31 mouse cellular contexts compared by ENCODE assay signal in the genomic region with DNA sequence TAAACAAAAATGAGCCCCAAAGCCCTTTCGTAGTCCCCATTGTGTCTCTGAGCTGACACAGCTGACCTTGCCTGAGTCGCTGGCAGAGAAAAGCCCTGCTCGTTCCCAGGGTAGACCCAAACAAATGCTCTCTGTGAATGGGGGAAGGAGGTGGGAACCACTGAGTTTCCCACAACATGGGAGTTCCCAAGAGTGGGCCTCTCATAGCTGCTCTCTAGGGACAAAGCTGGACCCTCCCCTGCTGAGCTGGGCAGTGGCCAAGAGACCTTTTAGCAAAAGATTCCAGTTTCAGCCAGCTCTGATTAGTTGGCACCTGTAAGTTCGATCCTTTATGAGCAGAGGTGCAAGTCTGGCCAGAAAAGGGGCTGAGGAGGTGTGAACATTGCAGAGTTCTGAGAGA. TPM values are rescaled to one million over a fixed set of nuclear protein-coding genes. Genes with fewer than 3 reads are reported as not detected.
A peak's percentile ranks its signal among the peaks of the same experiment; 100 is the strongest.
DNase-seq lines count a peak whose midpoint lies in the region; ATAC-seq and TF ChIP-seq lines count a peak whose summit lies in the region.
"Had no signal": no experiment of that assay in that cellular context is flagged by ENCODE, and none has a peak within 500 bp of the region (broad histone marks: within the 10 kb centered on the region; RNA-seq: fewer than 3 reads in every experiment).

No protein-coding gene starts in this region.

- peaks cover 12% of the 10 kb centered on the region; the same call in 1 of the 2 replicates for H3K27me3 ChIP-seq in hindbrain, embryonic 10.5 days (ENCODE audit: insufficient read depth, poor library complexity, severe bottlenecking)
- no peaks in the 10 kb centered on the region for H3K27me3 ChIP-seq in hindbrain, embryonic 11.5 days (ENCODE audit: control insufficient read depth, insufficient read depth, low read length)
- H3K27me3 ChIP-seq in lung, embryonic 14.5 days (ENCODE audit: insufficient read depth, low read length) = no peaks in the 10 kb centered on the region
- no peaks in the 10 kb centered on the region for H3K27me3 ChIP-seq in midbrain, postnatal 0 days (ENCODE audit: insufficient read depth, low read length)
- no peaks in the 10 kb centered on the region for H3K27me3 ChIP-seq in midbrain, embryonic 16.5 days (ENCODE audit: control insufficient read depth, insufficient read depth, low read depth, low read length)
- no peaks in the 10 kb centered on the region for H3K27me3 ChIP-seq in forebrain, postnatal 0 days (ENCODE audit: insufficient read depth, low read length)
- H3K27me3 ChIP-seq in heart, embryonic 11.5 days (ENCODE audit: control insufficient read depth, insufficient read depth, low read length) = peaks cover 7% of the 10 kb centered on the region; the same call in 1 of the 2 replicates
- H3K27me3 ChIP-seq: embryonic facial prominence, embryonic 15.5 days; limb, embryonic 15.5 days; stomach, embryonic 15.5 days had no signal

- no peak overlapping the region for H3K9ac ChIP-seq in hindbrain, embryonic 11.5 days (ENCODE audit: low read depth, low read length)
- no peak overlapping the region for H3K9ac ChIP-seq in lung, embryonic 14.5 days
- H3K9ac ChIP-seq in midbrain, postnatal 0 days (replicated peaks; ENCODE audit: low read length, poor library complexity, severe bottlenecking) = no peak overlapping the region
- H3K9ac ChIP-seq in midbrain, embryonic 16.5 days (ENCODE audit: low read depth, low read length) = no peak overlapping the region
- H3K9ac ChIP-seq in forebrain, postnatal 0 days = no peak overlapping the region
- H3K9ac ChIP-seq in heart, embryonic 11.5 days (ENCODE audit: low read depth, low read length) = no peak overlapping the region
- H3K9ac ChIP-seq: embryonic facial prominence, embryonic 15.5 days; heart, embryonic 13.5 days; limb, embryonic 15.5 days; liver, embryonic 13.5 days; stomach, embryonic 15.5 days had no signal

- WGBS in hindbrain, embryonic 10.5 days = 31% methylated on average over 4 of the region's 4 CpGs
- 34% methylated on average over 4 of the region's 4 CpGs for WGBS in hindbrain, embryonic 11.5 days
- WGBS in lung, embryonic 14.5 days = 30% methylated on average over 4 of the region's 4 CpGs
- 35% methylated on average over 4 of the region's 4 CpGs for WGBS in midbrain, postnatal 0 days
- 30% methylated on average over 4 of the region's 4 CpGs for WGBS in midbrain, embryonic 16.5 days
- WGBS in forebrain, postnatal 0 days = 14% methylated on average over 4 of the region's 4 CpGs
- WGBS in heart, embryonic 11.5 days (ENCODE audit: insufficient replicate concordance) = 59% methylated on average over 4 of the region's 4 CpGs

- no peak overlapping the region for H3K4me3 ChIP-seq in hindbrain, embryonic 10.5 days
- no peak overlapping the region for H3K4me3 ChIP-seq in hindbrain, embryonic 11.5 days (ENCODE audit: low read depth, low read length)
- no peak overlapping the region for H3K4me3 ChIP-seq in lung, embryonic 14.5 days (ENCODE audit: low read depth, low read length)
- H3K4me3 ChIP-seq in midbrain, postnatal 0 days (ENCODE audit: low read depth, low read length) = no peak overlapping the region
- H3K4me3 ChIP-seq in midbrain, embryonic 16.5 days (ENCODE audit: low read depth, low read length) = no peak overlapping the region
- H3K4me3 ChIP-seq in forebrain, postnatal 0 days (ENCODE audit: low read depth, low read length) = no peak overlapping the region
- H3K4me3 ChIP-seq in heart, embryonic 11.5 days (ENCODE audit: low read depth, low read length) = no peak overlapping the region
- H3K4me3 ChIP-seq: embryonic facial prominence, embryonic 15.5 days; heart, embryonic 13.5 days; limb, embryonic 10.5 days; limb, embryonic 15.5 days; liver, embryonic 13.5 days; stomach, embryonic 15.5 days had no signal

- H3K27ac ChIP-seq in hindbrain, embryonic 10.5 days = peak overlapping the region; percentile 50
- H3K27ac ChIP-seq in hindbrain, embryonic 11.5 days (ENCODE audit: low read depth, low read length) = no peak overlapping the region
- H3K27ac ChIP-seq in lung, embryonic 14.5 days (ENCODE audit: low read depth) = peak overlapping the region; percentile 71
- no peak overlapping the region for H3K27ac ChIP-seq in midbrain, postnatal 0 days (ENCODE audit: low read depth, low read length)
- no peak overlapping the region for H3K27ac ChIP-seq in midbrain, embryonic 16.5 days (ENCODE audit: low read length)
- no peak overlapping the region for H3K27ac ChIP-seq in forebrain, postnatal 0 days (ENCODE audit: low read depth, low read length)
- H3K27ac ChIP-seq in heart, embryonic 11.5 days (ENCODE audit: low read depth, low read length) = no peak overlapping the region
- H3K27ac ChIP-seq: embryonic facial prominence, embryonic 15.5 days; heart, embryonic 13.5 days; kidney, postnatal 0 days; limb, embryonic 10.5 days; limb, embryonic 15.5 days; liver, embryonic 13.5 days; macrophage; stomach, embryonic 15.5 days had no signal

- no peak for TF ChIP-seq CTCF in lung, embryonic 14.5 days (IDR thresholded peaks at IDR 0.05; ENCODE audit: low read depth)
- no peak for TF ChIP-seq CTCF in midbrain, postnatal 0 days (IDR thresholded peaks at IDR 0.05)
- no peak for TF ChIP-seq CTCF in forebrain, postnatal 0 days (IDR thresholded peaks at IDR 0.05; ENCODE audit: low read depth)

- ATAC-seq in hindbrain, embryonic 11.5 days (ENCODE audit: low FRiP score) = no peak
- ATAC-seq in lung, embryonic 14.5 days (ENCODE audit: insufficient read depth) = no peak
- ATAC-seq in midbrain, postnatal 0 days (ENCODE audit: low FRiP score) = no peak
- no peak for ATAC-seq in midbrain, embryonic 16.5 days
- peak; percentile 43; the same call in 1 of the 2 replicates for ATAC-seq in forebrain, postnatal 0 days
- no peak for ATAC-seq in heart, embryonic 11.5 days (replicated peaks; ENCODE audit: insufficient number of reproducible peaks, low FRiP score, low TSS enrichment)
- ATAC-seq: inflammation-experienced regulatory T-cells, adult 6 months had no signal

- H3K36me3 ChIP-seq in hindbrain, embryonic 10.5 days = no peaks in the 10 kb centered on the region
- no peaks in the 10 kb centered on the region for H3K36me3 ChIP-seq in hindbrain, embryonic 11.5 days (ENCODE audit: control insufficient read depth, insufficient read depth, low read length)
- no peaks in the 10 kb centered on the region for H3K36me3 ChIP-seq in lung, embryonic 14.5 days (ENCODE audit: insufficient read depth)
- no peaks in the 10 kb centered on the region for H3K36me3 ChIP-seq in midbrain, postnatal 0 days (ENCODE audit: insufficient read depth, low read length)
- H3K36me3 ChIP-seq in midbrain, embryonic 16.5 days (ENCODE audit: control insufficient read depth, insufficient read depth, low read length) = no peaks in the 10 kb centered on the region
- H3K36me3 ChIP-seq in forebrain, postnatal 0 days (ENCODE audit: insufficient read depth) = no peaks in the 10 kb centered on the region
- H3K36me3 ChIP-seq in heart, embryonic 11.5 days (ENCODE audit: control insufficient read depth, insufficient read depth, low read length) = no peaks in the 10 kb centered on the region
- H3K36me3 ChIP-seq: embryonic facial prominence, embryonic 15.5 days; heart, embryonic 13.5 days; limb, embryonic 10.5 days; limb, embryonic 15.5 days; liver, embryonic 13.5 days; stomach, embryonic 15.5 days had no signal

- H3K4me2 ChIP-seq in hindbrain, embryonic 11.5 days (replicated peaks; ENCODE audit: low read depth, low read length) = no peak overlapping the region
- H3K4me2 ChIP-seq in lung, embryonic 14.5 days = no peak overlapping the region
- no peak overlapping the region for H3K4me2 ChIP-seq in midbrain, postnatal 0 days (ENCODE audit: low read depth, low read length, poor library complexity, severe bottlenecking)
- no peak overlapping the region for H3K4me2 ChIP-seq in midbrain, embryonic 16.5 days (ENCODE audit: low read length)
- no peak overlapping the region for H3K4me2 ChIP-seq in forebrain, postnatal 0 days (ENCODE audit: low read depth)
- H3K4me2 ChIP-seq in heart, embryonic 11.5 days = no peak overlapping the region
- H3K4me2 ChIP-seq: embryonic facial prominence, embryonic 15.5 days; heart, embryonic 13.5 days; limb, embryonic 15.5 days; liver, embryonic 13.5 days; stomach, embryonic 15.5 days had no signal

- no peaks in the 10 kb centered on the region for H3K9me3 ChIP-seq in hindbrain, embryonic 10.5 days
- no peaks in the 10 kb centered on the region for H3K9me3 ChIP-seq in hindbrain, embryonic 11.5 days (ENCODE audit: control insufficient read depth, low read length)
- no peaks in the 10 kb centered on the region for H3K9me3 ChIP-seq in lung, embryonic 14.5 days (ENCODE audit: low read depth, low read length)
- no peaks in the 10 kb centered on the region for H3K9me3 ChIP-seq in midbrain, postnatal 0 days (ENCODE audit: low read length)
- H3K9me3 ChIP-seq in midbrain, embryonic 16.5 days (replicated peaks; ENCODE audit: control insufficient read depth, low read length, poor library complexity, severe bottlenecking) = no peaks in the 10 kb centered on the region
- no peaks in the 10 kb centered on the region for H3K9me3 ChIP-seq in forebrain, postnatal 0 days (ENCODE audit: low read length)
- H3K9me3 ChIP-seq in heart, embryonic 11.5 days (replicated peaks; ENCODE audit: control insufficient read depth, low read length) = no peaks in the 10 kb centered on the region
- H3K9me3 ChIP-seq: embryonic facial prominence, embryonic 15.5 days; heart, embryonic 13.5 days; limb, embryonic 10.5 days; limb, embryonic 15.5 days; liver, embryonic 13.5 days; stomach, embryonic 15.5 days had no signal

- H3K4me1 ChIP-seq in hindbrain, embryonic 10.5 days (replicated peaks) = peaks cover 39% of the 10 kb centered on the region
- peaks cover 9% of the 10 kb centered on the region for H3K4me1 ChIP-seq in hindbrain, embryonic 11.5 days (replicated peaks; ENCODE audit: control insufficient read depth, insufficient read depth, low read length)
- no peaks in the 10 kb centered on the region for H3K4me1 ChIP-seq in lung, embryonic 14.5 days (ENCODE audit: insufficient read depth)
- H3K4me1 ChIP-seq in midbrain, postnatal 0 days (ENCODE audit: insufficient read depth, low read length) = no peaks in the 10 kb centered on the region
- H3K4me1 ChIP-seq in midbrain, embryonic 16.5 days (ENCODE audit: control insufficient read depth, insufficient read depth, low read length) = peaks cover 7% of the 10 kb centered on the region; the same call in 1 of the 2 replicates
- no peaks in the 10 kb centered on the region for H3K4me1 ChIP-seq in forebrain, postnatal 0 days (ENCODE audit: insufficient read depth)
- peaks cover 6% of the 10 kb centered on the region for H3K4me1 ChIP-seq in heart, embryonic 11.5 days (ENCODE audit: control insufficient read depth, insufficient read depth, low read length)
- H3K4me1 ChIP-seq: liver, embryonic 13.5 days had no signal

- no peak for DNase-seq in hindbrain, embryonic 10.5 days (ENCODE audit: low spot score)
- no peak for DNase-seq in hindbrain, embryonic 11.5 days (ENCODE audit: low spot score)
- no peak for DNase-seq in lung, embryonic 14.5 days
- DNase-seq in lung, postnatal 36 days = no peak
- DNase-seq in midbrain, postnatal 0 days (ENCODE audit: low spot score) = peak; percentile 17
- DNase-seq in forebrain, postnatal 0 days = no peak
- DNase-seq: adrenal gland, postnatal 25 days; B cell, adult 2 months; cerebellum, adult 2 months; gastrocnemius, postnatal 25 days; heart, adult 18-20 months; heart, postnatal 10 days; kidney, adult 11 months; layer of hippocampus, adult 9-11 months; liver, embryonic 13.5 days; lung, adult 18-20 months; right cerebral cortex, postnatal 25 days; thymus, postnatal 14 days had no signal

RNA-seq across cellular contexts. Expression of a gene that starts 31.0 kb away (rescaled TPM):
- 0.51 and 0.92 TPM in 2 replicates for polyA plus RNA-seq in hindbrain, embryonic 10.5 days (2016; fragmentation: Nextera tagmentation; extraction: Ambion mirVana)
- polyA plus RNA-seq in hindbrain, embryonic 11.5 days (2014; fragmentation: Nextera tagmentation; extraction: Ambion mirVana) = 0.71 and 0.96 TPM in 2 replicates
- polyA plus RNA-seq in lung, embryonic 14.5 days (2014; fragmentation: Nextera tagmentation; extraction: Ambion mirVana) = 20.0 and 22.0 TPM in 2 replicates
- 6.6 and 8.2 TPM in 2 replicates for total RNA-seq in midbrain, postnatal 0 days (2014; rRNA removed)
- 3.5 and 4.4 TPM in 2 replicates for polyA plus RNA-seq in midbrain, postnatal 0 days (2015; fragmentation: Nextera tagmentation; extraction: Ambion mirVana)
- 2.7 and 4.2 TPM in 2 replicates for polyA plus RNA-seq in midbrain, embryonic 16.5 days (2015; fragmentation: Nextera tagmentation; extraction: Ambion mirVana)
- total RNA-seq in forebrain, postnatal 0 days (2014; rRNA removed) = 3.3 and 5.2 TPM in 2 replicates
- polyA plus RNA-seq in forebrain, postnatal 0 days (2015; fragmentation: Nextera tagmentation; extraction: Ambion mirVana) = 1.3 and 2.3 TPM in 2 replicates
- 1.8 TPM in 2 replicates for polyA plus RNA-seq in heart, embryonic 11.5 days (2014; fragmentation: Nextera tagmentation; extraction: Ambion mirVana)
- total RNA-seq: hematopoietic stem cell, adult 5-6 weeks; megakaryocyte-erythroid progenitor cell, adult 5-6 weeks; monocyte, adult 5-6 weeks had no signal
- polyA plus RNA-seq: inflammation-experienced regulatory T-cells, adult 6 months; macrophage had no signal

Comparison
In these comparisons a context has a peak if more than half of its experiments do, and no peak if none do; other contexts are left out.
1. H3K27ac ChIP-seq: peak in hindbrain, embryonic 10.5 days (single experiment) and lung, embryonic 14.5 days (single experiment); none in hindbrain, embryonic 11.5 days (single experiment), midbrain, postnatal 0 days (single experiment), midbrain, embryonic 16.5 days (single experiment), forebrain, postnatal 0 days (single experiment) and heart, embryonic 11.5 days (single experiment).